Mouse (Mus musculus): Measurements from ENCODE around the gene Pnpla2. TPM values are rescaled to one million over a fixed set of nuclear protein-coding genes. Genes with fewer than 3 reads are reported as not detected.

Pnpla2 gene
- polyA plus RNA-seq, 1 experiment = 21.3 TPM

- H3K4me1 ChIP-seq (ENCODE audit: control insufficient read depth, insufficient read depth, low read length) = no peaks in the 10 kb centered on the region; the same call in 1 of the 2 replicates
- no peak for TF ChIP-seq POLR2A (IDR thresholded peaks at IDR 0.05; ENCODE audit: borderline replicate concordance, control insufficient read depth, low read depth, low read length)
- no peak for TF ChIP-seq CTCF (IDR thresholded peaks at IDR 0.05; ENCODE audit: control insufficient read depth, insufficient read depth, low read length)
- no peak within 1 kb of the TSS for H3K27ac ChIP-seq (ENCODE audit: control insufficient read depth, insufficient read depth, low read depth, low read length, poor library complexity)
- 69% methylated on average over 19 of the region's 19 CpGs for whole genome bisulfite sequencing
- H3K4me3 ChIP-seq (replicated peaks; ENCODE audit: control insufficient read depth, low read depth, low read length) = no peak within 1 kb of the TSS
These were observed 25.7 kb upstream of the Pnpla2 start, which contains the start of gene Cend1 for GRCm38 (mm10) chr7:141429310-141429709. Gene Cend1 (minus strand): TSS chr7:141429491.

GRCm38 (mm10) chr7:141429840-141430584 is 25.0 kb upstream of the Pnpla2 start:
- peaks cover 1% of the 10 kb centered on the region for H3K4me1 ChIP-seq (ENCODE audit: control insufficient read depth, insufficient read depth, low read length)
- H3K27ac ChIP-seq (ENCODE audit: control insufficient read depth, insufficient read depth, low read depth, low read length, poor library complexity) = no peak overlapping the region
- WGBS = 87% methylated on average over 9 of the region's 9 CpGs
- no peak for TF ChIP-seq CTCF (IDR thresholded peaks at IDR 0.05; ENCODE audit: control insufficient read depth, insufficient read depth, low read length)
- TF ChIP-seq POLR2A (IDR thresholded peaks at IDR 0.05; ENCODE audit: borderline replicate concordance, control insufficient read depth, low read depth, low read length) = no peak
- H3K4me3 ChIP-seq (replicated peaks; ENCODE audit: control insufficient read depth, low read depth, low read length) = no peak overlapping the region

GRCm38 (mm10) chr7:141430585-141431240 is 24.3 kb upstream of the Pnpla2 start:
- WGBS = 86% methylated on average over 9 of the region's 9 CpGs
- TF ChIP-seq POLR2A (IDR thresholded peaks at IDR 0.05; ENCODE audit: borderline replicate concordance, control insufficient read depth, low read depth, low read length) = no peak
- no peak for TF ChIP-seq CTCF (IDR thresholded peaks at IDR 0.05; ENCODE audit: control insufficient read depth, insufficient read depth, low read length)
- peaks cover 3% of the 10 kb centered on the region for H3K4me1 ChIP-seq (ENCODE audit: control insufficient read depth, insufficient read depth, low read length)
- no peak overlapping the region for H3K4me3 ChIP-seq (replicated peaks; ENCODE audit: control insufficient read depth, low read depth, low read length)
- H3K27ac ChIP-seq (ENCODE audit: control insufficient read depth, insufficient read depth, low read depth, low read length, poor library complexity) = no peak overlapping the region

- 88% methylated on average over 19 of the region's 19 CpGs for WGBS
- H3K4me1 ChIP-seq (ENCODE audit: control insufficient read depth, insufficient read depth, low read length) = peaks cover 4% of the 10 kb centered on the region
These were observed 23.4 kb upstream of the Pnpla2 start for GRCm38 (mm10) chr7:141431434-141432185.

GRCm38 (mm10) chr7:141432186-141432611 is 22.8 kb upstream of the Pnpla2 start:
- 51% methylated on average over 8 of the region's 8 CpGs for WGBS
- no peak overlapping the region; the same call in 1 of the 2 replicates for H3K27ac ChIP-seq (ENCODE audit: control insufficient read depth, insufficient read depth, low read depth, low read length, poor library complexity)
- no peak overlapping the region for H3K4me3 ChIP-seq (replicated peaks; ENCODE audit: control insufficient read depth, low read depth, low read length)
- no peak for TF ChIP-seq CTCF (IDR thresholded peaks at IDR 0.05; ENCODE audit: control insufficient read depth, insufficient read depth, low read length)
- no peak for TF ChIP-seq POLR2A (IDR thresholded peaks at IDR 0.05; ENCODE audit: borderline replicate concordance, control insufficient read depth, low read depth, low read length)
- peaks cover 4% of the 10 kb centered on the region for H3K4me1 ChIP-seq (ENCODE audit: control insufficient read depth, insufficient read depth, low read length)

More at GRCm38 (mm10) chr7:141431434-141432185, 23.4 kb upstream of the Pnpla2 start:
- Histone ChIP-seq H3K4me3 (replicated peaks; ENCODE audit: control insufficient read depth, low read depth, low read length) (no peak overlapping the region), H3K27ac (ENCODE audit: control insufficient read depth, insufficient read depth, low read depth, low read length, poor library complexity) (no peak overlapping the region)
- TF ChIP-seq CTCF (IDR thresholded peaks at IDR 0.05; ENCODE audit: control insufficient read depth, insufficient read depth, low read length) (no peak), POLR2A (IDR thresholded peaks at IDR 0.05; ENCODE audit: borderline replicate concordance, control insufficient read depth, low read depth, low read length) (no peak)

- Histone ChIP-seq H3K4me3 (replicated peaks; ENCODE audit: control insufficient read depth, low read depth, low read length) (no peak overlapping the region), H3K4me1 (ENCODE audit: control insufficient read depth, insufficient read depth, low read length) (peaks cover 4% of the 10 kb centered on the region), H3K27ac (ENCODE audit: control insufficient read depth, insufficient read depth, low read depth, low read length, poor library complexity) (no peak overlapping the region; the same call in 1 of the 2 replicates)
- 78% methylated on average over 6 of the region's 6 CpGs for WGBS
- TF ChIP-seq CTCF (IDR thresholded peaks at IDR 0.05; ENCODE audit: control insufficient read depth, insufficient read depth, low read length) = no peak
These were observed 22.1 kb upstream of the Pnpla2 start for GRCm38 (mm10) chr7:141432741-141433516.

- Histone ChIP-seq H3K4me1 (ENCODE audit: control insufficient read depth, insufficient read depth, low read length) (peaks cover 4% of the 10 kb centered on the region), H3K4me3 (replicated peaks; ENCODE audit: control insufficient read depth, low read depth, low read length) (no peak overlapping the region), H3K27ac (ENCODE audit: control insufficient read depth, insufficient read depth, low read depth, low read length, poor library complexity) (no peak overlapping the region)
- TF ChIP-seq POLR2A (IDR thresholded peaks at IDR 0.05; ENCODE audit: borderline replicate concordance, control insufficient read depth, low read depth, low read length) (no peak), CTCF (IDR thresholded peaks at IDR 0.05; ENCODE audit: control insufficient read depth, insufficient read depth, low read length) (no peak)
- 82% methylated on average over 15 of the region's 15 CpGs for WGBS
These were observed 21.2 kb upstream of the Pnpla2 start for GRCm38 (mm10) chr7:141433517-141434400.

All from bone marrow, adult 2 months (tissue).